Mouse (Mus musculus) cerebellum, adult 2 months (tissue): ENCODE results near the gene Mkln1.

Experiments
- CTCF ChIP-seq: fragments of 200-500 bp; IDR thresholded peaks from 2 replicates; pipeline ENCODE4 v1.5.1; 2011; ENCODE audit warnings: low read depth, mild to moderate bottlenecking, control low read depth, low read length, moderate library complexity, borderline replicate concordance; ENCODE audit not compliant: insufficient read depth
- POLR2A ChIP-seq: fragments of 200-500 bp; IDR thresholded peaks from 2 replicates; pipeline ENCODE4 v1.6.1; 2011; ENCODE audit warnings: low read length, control low read depth, borderline replicate concordance; ENCODE audit not compliant: insufficient read depth

DNA sequence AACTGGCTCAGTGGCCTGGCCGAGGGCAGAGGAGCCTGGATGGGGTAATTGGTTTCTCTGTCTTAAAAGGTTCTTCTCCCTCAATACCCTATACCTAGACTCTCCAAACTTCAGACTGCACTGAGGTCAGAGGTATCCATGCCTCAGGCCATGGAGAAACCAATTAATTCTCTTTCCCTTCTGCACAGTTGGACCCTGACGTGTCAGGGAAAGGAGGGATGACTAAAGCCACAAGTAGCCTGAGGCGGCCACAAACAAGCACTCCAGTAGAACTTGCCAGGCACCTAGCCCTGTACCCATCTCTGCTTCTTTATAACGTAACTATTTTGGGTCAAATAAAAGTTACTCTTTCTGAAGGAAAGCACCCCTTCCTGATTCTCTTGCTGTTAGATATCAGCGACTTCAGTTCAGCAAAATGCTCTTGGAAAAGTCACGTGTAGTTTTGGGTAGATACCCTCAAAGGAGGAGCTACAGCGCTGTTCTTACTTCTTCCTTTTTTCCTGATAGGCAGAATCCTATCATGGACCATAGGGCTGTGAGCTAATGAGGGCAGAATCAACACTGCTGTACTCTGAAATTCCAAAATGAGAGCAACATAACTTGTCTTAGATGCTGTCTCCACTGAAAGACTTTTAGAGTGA lies 158.0 kb downstream of the Mkln1 start:
- no peak for TF ChIP-seq CTCF
- TF ChIP-seq POLR2A, result no peak
